Mouse (Mus musculus) ES-E14 (cell line): ENCODE measurements around the gene Tmem185b.

Source experiments
- HCFC1 ChIP-seq: IDR thresholded peaks from 2 replicates; pipeline ENCODE4 v1.6.1; 2012; ENCODE audit warnings: low read length, inconsistent platforms, borderline replicate concordance; ENCODE audit not compliant: insufficient read depth
- MAFK ChIP-seq: IDR thresholded peaks from 2 replicates; pipeline ENCODE4 v1.6.1; 2014; ENCODE audit warnings: mild to moderate bottlenecking, low read depth, low read length, inconsistent platforms; ENCODE audit not compliant: insufficient read depth
- ZNF384 ChIP-seq: IDR thresholded peaks from 2 replicates; pipeline ENCODE4 v1.6.1; 2012; ENCODE audit warnings: low read depth, low read length, inconsistent platforms

DNA sequence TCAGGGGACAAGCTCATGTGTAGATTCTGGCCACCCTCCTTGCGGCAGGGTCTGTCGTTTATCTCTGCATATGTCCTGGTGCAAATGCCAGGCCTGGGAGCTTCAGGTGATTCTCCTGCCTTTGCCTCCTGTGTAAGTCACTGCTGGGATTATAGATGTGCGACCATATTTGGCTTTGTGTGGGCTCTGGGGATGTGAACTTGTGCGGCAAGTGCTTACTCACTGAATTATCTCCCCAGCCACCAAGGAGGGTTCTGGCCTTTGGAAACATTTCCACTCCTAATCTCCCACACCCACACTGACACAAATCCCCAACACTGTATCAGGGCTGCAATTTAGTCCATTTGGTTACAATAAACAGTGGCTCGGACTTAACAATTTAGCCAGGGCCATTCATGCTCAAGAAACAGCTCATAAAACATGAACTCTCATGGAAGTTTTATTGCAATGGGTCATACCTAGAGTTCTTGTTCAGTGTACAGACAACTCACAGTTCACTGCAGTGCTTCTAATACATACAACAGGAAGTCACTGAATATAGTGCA lies 18.7 kb downstream of the Tmem185b start:
- TF ChIP-seq HCFC1 (no peak), ZNF384 (no peak), MAFK (no peak)
